Mouse (Mus musculus): ENCODE results near the gene Lrch4.

Lrch4 gene

DNA sequence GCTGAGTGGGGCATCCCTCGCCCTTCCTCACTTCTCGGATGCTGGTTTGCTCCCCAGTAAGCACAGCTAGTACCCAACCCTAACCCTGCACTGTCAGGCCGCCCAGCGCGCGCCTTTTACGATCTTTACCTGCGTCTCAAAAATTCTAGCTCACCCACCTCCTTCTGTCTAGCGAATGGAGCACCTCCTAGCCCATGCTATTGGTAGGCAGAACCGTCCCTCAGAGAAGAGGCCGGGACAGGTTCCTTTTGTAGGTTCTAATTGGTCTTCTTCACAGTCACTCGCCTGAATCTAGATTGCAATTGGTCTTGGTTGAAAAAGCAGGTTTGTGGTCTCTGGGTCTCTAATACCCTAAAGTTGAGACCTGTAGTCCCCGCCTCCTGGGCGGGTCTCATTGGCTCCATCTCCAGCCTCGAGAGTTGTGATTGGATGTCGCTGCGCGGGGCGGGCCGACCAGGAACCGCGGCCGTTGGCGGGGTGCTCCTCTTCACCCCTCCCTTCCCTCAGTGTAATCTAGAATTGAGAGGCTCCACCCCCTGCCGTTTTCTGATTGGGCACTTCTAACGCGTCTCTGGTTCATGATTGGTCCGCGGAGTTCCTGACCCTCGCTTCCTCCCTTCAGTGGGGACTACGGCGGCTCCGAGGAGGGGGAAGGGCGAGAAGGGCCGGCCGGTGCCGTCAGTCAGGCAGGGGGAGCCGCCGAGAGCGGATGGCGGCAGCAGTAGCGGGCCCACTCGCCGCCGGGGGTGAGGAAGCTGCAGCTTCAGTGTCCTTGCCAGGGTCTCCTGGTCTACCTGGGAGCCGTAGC, at the start of gene Lrch4, which contains the start of the genes Fbxo24 and Gm20605:
Gene Lrch4 (plus strand): TSS at position 624 of the 808 bp plus-strand sequence.
Gene Fbxo24 (minus strand): TSS at position 505 of the 808 bp plus-strand sequence.
Gene Gm20605 (plus strand): TSS at position 678 of the 808 bp plus-strand sequence.
- DNase-seq (ENCODE audit: extremely low read depth, insufficient read length, low spot score), result peak; percentile 98

DNA sequence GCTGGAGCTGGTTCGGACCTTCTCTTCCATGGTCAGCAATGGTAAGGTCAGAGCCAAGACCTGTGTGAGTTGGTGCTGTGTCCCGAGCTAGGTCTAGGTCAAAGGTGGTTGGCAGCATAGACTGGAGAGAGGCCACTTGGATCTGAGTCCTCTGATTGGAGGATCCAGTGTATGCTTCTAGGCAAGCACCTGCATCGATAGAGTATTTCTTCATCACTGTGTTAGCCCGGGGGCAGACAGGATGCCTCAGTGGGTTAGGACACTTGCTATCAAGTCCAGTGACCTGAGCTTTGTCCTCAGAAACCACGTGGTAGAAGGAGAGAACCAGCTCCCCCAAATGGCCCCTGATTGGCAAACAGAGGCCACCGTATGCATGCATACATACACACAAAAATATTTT, 48.7 kb upstream of the Lrch4 start:
- no peak for DNase-seq (ENCODE audit: extremely low read depth, insufficient read length, low spot score)

DNA sequence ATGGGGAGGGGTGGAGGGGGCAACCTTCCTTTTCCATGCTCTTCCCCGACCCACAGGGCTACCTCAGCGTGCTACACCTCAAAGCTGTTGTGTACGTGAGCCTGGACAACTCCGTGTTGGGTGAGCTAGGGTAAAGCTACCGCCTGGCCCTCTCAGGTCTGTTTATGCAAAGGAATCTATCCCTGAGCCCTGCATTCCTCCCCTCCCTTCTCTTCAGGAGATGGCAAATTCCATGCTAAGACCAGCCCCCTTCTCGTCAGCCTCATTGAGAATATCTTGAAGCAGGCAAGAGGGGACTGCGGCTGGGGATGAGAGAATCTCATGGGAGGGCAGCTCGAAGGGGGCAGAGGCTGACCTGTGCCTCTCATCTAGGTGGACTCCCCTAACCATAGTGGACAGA, 46.2 kb upstream of the Lrch4 start:
- no peak for DNase-seq (ENCODE audit: extremely low read depth, insufficient read length, low spot score)

DNA sequence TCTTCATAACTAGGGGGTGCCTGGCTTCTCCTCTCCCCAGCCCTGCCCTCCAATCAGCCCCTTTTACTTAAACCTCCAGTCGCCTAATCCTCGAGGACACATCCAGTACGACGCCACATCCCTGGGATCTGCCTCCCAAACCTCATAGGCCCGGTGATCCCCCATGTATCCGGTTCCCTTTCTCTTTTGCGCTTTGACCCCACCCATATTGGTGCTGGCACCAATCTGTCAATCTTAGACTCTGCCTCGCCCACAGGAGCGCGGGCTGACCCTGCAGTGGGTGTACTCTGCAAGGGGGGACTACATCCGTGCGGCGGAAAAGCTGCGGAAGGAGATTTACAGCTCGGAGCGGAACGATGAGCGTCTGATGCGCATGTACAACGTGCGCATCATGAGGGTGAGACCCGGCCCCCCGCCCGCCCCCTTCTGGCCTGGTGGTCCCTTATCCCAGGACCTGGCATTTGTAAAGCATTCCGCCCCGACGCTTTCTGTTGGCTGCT, 45.2 kb upstream of the Lrch4 start:
- DNase-seq (ENCODE audit: extremely low read depth, insufficient read length, low spot score), result no peak

DNA sequence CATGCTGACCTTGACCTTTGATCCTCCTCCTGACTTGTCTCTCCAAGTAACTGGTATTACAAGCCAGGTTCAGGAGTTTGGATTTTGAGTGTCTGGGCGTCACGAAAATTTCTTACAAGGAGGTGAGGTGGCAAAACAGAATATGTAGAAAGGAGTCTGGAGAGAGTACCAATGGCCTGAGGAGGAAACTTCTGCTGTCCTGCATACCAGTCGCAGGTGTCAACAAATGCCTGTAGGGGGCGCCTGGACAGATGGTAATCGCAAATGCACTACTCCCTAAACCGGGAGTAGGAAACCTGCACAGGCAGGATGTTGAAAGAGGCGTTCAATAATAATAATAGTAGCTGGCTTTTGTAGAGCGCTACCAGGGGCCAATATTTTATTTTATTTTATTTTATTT, 43.9 kb upstream of the Lrch4 start:
- DNase-seq (ENCODE audit: extremely low read depth, insufficient read length, low spot score), result no peak

DNA sequence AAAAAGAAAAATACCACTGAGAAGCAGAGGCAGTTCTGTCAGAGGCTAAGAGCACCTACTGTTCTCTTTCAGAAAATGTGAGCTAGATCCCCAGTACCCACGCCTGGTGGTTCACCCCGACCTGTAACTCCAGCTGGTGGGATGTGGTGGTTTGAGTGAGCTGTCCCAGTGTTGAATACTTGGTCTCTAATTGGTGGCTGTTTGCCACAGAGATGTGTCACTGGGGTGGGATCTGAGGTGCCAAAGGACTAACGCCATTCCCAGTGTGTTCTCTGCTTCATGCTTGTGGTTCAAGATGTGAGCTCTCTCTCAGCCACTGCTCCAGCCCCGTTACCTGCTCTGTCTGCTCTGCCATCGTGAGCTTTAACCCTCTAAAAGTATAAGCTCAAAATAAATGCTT, 38.4 kb upstream of the Lrch4 start:
- DNase-seq (ENCODE audit: extremely low read depth, insufficient read length, low spot score), result peak; percentile 64

DNA sequence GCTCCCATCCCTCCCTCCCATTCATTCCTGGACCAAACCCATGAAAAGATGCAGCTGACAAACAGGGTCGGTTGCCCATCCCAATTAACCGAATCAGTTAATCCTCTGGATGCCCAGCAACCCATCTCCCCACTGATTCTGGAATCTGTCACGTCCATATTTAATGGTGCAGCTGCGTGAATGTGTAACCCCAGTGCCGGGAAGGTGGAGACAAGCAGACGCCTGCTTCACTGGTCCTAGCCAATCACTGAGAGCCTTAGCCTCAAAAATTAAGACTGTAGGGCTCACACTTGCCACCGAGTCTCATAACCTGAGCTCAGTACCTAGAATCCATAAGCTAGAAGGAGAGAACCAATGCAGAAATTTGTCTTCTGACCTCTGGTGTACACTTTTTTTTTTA, 33.0 kb upstream of the Lrch4 start:
- no peak for DNase-seq (ENCODE audit: extremely low read depth, insufficient read length, low spot score)

DNA sequence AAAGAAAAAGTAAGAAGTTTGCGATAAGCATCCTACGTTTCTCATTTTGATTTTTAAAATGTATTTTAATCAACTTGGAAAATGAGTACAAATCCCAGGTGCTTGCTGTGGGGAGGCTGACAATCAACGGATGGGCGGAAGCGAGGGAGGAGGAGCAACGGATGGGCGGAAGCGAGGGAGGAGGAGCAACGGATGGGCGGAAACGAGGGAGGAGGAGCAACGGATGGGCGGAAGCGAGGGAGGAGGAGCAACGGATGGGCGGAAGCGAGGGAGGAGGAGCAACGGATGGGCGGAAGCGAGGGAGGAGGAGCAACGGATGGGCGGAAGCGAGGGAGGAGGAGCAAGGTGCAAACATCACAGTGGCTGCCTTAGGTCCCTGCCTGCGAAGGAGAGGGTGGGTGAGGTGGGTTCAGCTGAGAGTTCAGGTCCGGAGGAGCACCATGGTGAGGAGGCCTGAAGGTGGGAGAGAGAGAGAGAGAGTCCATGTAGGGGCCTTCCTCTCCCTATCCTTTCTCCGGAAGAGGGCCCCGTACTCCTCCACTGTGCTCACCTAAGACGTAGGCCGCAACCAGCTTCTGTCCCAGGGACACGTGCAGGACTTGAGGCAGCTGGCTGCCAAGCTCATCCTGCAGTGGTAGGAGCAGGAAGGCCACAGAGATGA, 32.2 kb upstream of the Lrch4 start:
- DNase-seq (ENCODE audit: extremely low read depth, insufficient read length, low spot score), result no peak

DNA sequence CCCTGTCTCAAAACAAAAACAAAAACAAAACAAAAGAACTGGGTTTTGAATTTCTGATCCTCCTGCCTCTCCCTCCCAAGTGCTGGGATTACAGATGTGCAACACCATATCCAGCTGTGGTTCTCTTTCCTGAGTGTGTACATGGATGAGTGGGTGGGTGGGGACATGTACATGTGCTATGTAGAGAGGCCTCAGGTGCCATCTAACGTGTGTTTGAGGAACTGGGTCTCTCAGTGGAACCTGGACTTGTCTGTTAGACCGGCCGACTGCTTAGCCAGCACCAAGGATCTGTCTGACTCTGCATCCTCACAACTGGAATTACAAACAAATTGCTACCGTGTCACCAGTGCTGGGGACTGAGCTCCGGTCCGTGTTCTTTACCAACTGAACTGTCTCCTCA, 31.3 kb upstream of the Lrch4 start:
- no peak for DNase-seq (ENCODE audit: extremely low read depth, insufficient read length, low spot score)

DNA sequence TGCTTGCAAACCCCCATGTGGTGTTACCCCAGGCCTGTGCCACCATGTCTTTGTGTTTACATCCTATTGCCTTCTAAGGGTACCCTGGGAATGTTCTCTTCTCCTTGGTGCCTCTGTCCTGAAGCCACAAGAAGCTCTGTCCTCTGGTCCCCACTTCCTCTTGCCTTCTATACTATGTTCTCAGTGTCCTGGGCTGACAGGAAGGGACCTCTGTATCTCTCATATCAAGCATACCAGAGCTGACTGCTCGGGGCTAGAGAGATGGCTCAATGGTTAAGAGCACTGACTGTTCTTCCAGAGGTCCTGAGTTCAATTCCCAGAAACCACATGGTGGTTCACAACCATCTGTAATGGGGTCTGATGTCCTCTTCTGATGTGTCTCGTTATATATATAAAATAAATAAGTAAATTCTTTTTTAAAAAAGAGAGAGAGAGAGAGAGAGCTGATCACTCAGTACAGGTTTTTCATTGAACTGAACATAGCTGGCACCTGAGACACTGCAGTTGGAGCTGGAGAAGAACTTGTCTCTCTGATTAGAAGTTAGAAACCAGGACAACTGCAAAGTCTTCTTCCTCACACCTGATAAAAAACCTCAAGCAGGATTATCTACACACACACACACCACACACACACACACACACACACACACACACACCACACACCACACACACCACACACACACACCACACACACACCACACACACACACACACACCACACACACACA, 30.7 kb upstream of the Lrch4 start:
- no peak for DNase-seq (ENCODE audit: extremely low read depth, insufficient read length, low spot score)

DNA sequence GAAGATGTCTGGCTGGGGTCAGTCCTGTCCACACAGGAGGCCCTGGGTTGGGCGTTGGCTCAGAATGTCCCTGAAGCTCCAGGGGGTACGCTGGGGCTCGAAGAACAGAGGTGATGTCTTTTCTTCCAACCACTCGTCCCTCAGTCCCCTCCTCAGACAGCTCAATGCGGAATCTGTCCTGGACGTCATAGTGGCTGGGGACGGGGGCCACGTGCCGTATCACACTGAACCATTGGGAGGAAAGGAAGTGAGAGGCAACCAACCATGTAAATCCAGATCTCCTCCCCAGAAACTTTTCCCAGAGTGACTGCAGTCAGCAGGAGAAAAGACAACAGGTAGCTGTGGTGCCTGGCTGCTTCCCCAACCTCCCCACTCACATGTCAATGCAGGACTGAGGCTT, 29.3 kb upstream of the Lrch4 start:
- DNase-seq (ENCODE audit: extremely low read depth, insufficient read length, low spot score), result no peak

DNA sequence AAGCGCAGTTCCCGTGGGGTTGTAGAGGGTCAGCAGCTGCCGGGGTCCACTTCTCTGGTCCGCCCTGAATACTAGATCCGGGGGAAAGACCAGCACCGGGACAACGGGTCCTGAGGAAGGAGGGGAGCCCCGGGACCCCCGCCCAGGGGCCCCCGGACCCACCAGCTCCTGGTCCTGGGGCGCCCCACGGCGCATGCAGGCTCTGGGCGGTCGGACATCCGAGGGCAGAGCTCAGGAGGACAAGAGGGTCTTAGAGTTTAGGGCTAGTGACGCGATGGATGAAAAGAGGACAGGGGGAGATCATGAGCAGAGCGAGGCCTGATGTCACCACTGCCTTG, 28.7 kb upstream of the Lrch4 start:
- DNase-seq (ENCODE audit: extremely low read depth, insufficient read length, low spot score), result no peak

DNA sequence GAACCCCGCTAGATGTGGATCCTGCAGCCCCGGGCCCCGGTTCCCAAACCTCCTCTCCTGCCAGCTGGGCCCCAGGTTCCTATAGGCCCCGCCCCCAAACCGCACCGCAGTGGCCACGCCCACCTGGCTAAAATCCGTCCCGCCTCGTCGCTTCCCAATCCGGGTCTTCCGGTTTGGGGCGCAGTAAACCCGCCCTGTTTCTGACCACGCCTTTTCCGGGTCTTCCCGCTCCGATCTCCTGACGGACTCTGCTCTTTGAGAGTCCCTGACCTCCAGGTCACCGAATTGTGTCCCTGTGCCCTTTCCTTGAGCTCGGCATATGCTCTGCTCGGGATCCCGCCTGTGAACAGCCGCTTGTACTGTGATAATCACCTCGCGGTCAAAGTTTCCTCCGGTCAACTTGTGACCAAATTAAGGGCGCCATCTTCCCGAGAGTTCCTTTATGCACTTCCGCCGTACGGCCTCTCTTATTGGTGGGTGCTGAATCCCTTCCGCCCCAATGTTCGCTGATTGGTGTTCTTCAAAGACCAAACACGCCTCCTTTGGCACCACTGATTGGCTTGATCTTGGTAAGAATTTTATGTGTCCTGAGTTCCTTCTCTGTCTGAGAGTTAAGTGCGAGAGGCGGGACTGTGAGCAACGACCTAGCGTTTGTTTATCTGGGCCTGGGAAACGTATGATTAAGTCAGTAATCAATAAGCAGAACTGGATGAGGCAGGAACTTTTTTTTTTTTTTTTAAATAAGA, 28.1 kb upstream of the Lrch4 start, which contains the start of gene Mospd3:
Gene Mospd3 (minus strand): TSS at position 440 of the 746 bp plus-strand sequence.
- peak; percentile 96 for DNase-seq (ENCODE audit: extremely low read depth, insufficient read length, low spot score)

DNA sequence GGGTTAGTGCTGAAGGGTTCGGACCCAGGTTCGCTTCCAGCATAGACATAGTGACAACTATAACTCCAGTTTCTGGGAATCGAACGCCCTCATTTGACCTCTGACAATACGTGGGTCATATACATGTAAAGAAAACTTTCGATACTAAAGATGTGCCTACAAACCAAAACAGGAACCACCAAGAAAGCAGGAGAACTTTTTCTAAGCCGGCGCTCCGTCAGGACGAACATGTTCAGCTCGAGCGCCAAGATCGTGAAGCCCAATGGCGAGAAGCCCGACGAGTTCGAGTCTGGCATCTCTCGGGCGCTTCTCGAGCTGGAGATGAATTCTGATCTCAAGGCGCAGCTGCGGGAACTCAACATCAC, 27.6 kb upstream of the Lrch4 start:
- DNase-seq (ENCODE audit: extremely low read depth, insufficient read length, low spot score), result no peak

DNA sequence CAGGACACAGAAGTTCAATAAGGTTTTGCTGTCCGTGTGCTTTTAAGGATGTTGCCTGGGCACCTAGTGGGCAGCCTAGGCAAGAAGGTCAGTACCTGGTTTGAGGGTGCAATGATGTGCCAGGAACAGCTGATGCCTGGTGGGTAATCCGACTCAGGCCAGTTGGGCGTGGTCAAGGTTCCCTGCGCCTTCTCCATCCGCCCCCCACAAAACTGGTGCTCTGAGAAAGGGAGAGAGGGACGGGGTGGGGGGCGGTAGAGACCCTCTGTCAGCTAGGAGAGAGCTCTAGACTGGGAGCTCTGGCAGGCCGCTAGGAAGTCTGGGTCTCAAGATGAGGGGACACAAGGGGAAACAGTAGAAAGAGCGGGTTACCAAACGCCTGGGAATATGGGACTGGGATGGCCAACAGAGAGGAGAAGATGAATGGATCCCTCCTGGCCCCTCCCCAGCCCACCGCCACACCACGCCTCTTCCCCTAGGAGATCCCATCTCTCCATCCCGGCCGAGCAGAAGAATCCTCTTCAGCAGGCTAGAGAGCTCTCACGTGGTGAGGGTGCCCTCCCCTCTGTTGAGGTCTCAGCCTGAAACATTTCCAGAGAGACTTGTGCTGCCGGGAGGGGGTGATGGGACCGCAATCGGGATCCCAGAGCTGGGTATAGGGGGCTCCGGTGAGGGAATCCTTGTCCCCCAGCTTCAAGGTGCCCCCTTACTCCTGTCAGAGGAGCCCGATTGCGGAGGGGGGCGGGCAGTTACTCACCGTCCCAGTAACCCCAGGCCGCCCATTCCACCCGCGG, 20.9 kb upstream of the Lrch4 start:
- DNase-seq (ENCODE audit: extremely low read depth, insufficient read length, low spot score), result no peak

DNA sequence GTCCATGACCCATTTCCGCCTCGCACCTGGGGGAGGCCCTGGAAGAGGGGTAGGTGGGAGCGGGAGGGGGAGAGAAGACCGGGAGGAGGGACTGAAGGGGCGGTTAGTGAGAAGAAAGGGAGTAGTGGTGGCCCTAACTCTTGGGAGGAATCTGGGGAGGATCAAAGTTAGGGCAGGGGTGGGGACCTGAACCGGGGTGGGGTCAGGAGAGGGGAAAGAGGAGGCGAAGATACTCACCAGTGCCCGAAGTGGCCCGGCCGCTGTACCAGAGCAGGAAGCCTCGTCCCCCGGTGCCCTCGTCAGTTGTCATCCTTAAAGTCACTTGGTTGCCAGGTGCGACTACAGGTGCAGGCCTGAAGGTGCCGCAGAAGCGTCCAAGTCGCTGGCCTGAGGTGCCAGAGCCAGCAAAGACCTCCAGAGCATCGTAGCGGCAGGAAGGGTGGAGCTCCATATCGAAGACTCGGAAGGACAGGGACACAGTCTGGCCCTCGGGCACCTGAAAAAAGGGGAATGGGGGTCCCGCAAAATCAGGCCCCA, 20.2 kb upstream of the Lrch4 start:
- no peak for DNase-seq (ENCODE audit: extremely low read depth, insufficient read length, low spot score)

DNA sequence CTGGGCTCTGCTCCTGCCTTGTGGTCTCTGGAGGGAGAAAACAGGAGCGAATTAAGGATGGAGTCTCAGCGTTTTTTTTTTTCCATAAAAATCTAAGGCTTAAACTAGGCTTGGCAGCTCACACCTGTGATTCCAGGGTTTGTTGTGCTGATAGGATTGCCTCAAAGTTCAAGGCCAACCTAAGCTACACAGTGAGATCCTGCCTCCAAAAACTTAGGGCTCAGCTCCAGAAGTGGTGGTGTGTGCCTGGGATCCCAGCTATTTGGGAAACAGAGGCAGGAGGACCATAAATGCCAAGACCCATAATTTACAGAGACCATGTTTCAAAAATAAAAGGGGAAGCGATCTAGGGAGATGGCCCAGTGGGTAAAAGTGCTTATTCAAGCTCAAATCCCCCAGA, 19.6 kb upstream of the Lrch4 start:
- DNase-seq (ENCODE audit: extremely low read depth, insufficient read length, low spot score), result no peak

DNA sequence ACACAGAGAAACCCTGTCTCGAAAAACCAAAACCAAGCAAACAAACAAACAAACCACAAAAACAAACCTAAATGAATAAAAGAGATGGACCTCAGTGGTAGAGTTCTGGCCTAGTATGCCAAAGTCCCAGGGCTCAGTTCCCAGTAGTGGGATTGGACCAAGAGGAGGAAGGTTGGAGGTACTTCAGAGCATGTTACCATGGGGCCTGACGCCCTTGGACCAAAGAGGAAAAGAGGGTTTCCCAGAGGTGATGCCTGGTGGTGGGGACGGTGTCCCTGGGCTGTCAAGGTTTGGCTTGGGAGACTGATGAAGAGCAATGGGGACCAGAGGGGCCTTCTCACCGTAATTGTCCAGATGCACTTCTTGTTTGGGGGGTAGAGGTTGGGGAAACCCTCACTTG, 18.9 kb upstream of the Lrch4 start:
- no peak for DNase-seq (ENCODE audit: extremely low read depth, insufficient read length, low spot score)

DNA sequence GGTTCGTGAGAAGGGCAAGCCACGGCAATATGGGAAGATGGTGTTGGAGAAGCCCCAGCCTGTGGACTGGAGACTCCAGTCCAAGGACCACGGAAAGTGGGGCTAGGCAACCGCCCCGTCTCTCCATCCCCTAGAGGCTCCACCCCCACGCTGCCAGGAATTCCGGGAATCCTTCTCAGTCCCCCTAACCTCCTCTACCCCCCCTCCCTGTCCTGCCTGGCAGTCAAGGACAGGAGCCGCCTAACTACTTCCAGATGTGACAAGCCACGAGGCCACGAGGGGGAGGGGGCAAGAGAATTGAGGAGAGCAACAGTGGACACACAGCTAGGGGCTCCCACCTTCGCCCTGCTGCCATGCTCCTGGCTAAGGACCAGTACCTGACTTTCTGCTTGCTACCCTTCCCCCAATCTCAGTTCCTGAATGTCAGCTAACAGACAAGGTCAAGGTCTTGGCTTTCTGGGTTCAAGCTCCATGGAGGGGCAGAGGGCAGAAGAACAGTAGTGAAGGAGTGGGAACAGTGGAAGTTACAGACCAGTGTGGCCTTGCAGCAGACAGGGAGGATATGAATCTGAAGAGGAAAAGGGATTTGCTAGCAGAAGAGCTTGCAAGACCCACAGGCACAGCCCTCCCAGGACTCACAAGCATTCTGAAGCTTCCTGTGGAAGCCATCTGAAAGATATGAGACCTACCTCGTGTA, 18.2 kb upstream of the Lrch4 start:
- DNase-seq (ENCODE audit: extremely low read depth, insufficient read length, low spot score), result peak; percentile 85
